Mouse (Mus musculus): Measurements from ENCODE around the gene Gm20498. TPM values are rescaled to one million over a fixed set of nuclear protein-coding genes. Genes with fewer than 3 reads are reported as not detected.

Gene Gm20498
- total and polyA plus RNA-seq, 3 experiments, result 41.5 to 46.2 TPM; not detected in 1

GRCm38 (mm10) chr12:81333841-81334240, 198.9 kb downstream of the Gm20498 start:
- TF ChIP-seq ZNF384 (IDR thresholded peaks at IDR 0.05; ENCODE audit: low read depth, low read length) (no peak), E2F4 (IDR thresholded peaks at IDR 0.05; ENCODE audit: borderline replicate concordance, low read depth, low read length) (no peak), TCF12 (IDR thresholded peaks at IDR 0.05; ENCODE audit: low read depth, low read length) (no peak), POLR2AphosphoS5 (IDR thresholded peaks at IDR 0.05; ENCODE audit: borderline replicate concordance, low read depth, low read length) (no peak), POLR2AphosphoS2 (IDR thresholded peaks at IDR 0.05; ENCODE audit: low read length) (no peak), RAD21 (IDR thresholded peaks at IDR 0.05; ENCODE audit: low read depth, low read length) (no peak), ZMIZ1 (IDR thresholded peaks at IDR 0.05; ENCODE audit: low read depth, low read length) (no peak), TAL1 (IDR thresholded peaks at IDR 0.05; ENCODE audit: low read length) (no peak), SIN3A (IDR thresholded peaks at IDR 0.05; ENCODE audit: low read length) (no peak), MAFK (IDR thresholded peaks at IDR 0.05; ENCODE audit: borderline replicate concordance, low read depth, low read length) (no peak), POLR2A (IDR thresholded peaks at IDR 0.05; ENCODE audit: control insufficient read depth in 1 of 2, insufficient read depth in 1 of 2, low read depth in 1 of 2, low read length in 2 of 2, poor library complexity in 1 of 2) (no peak), CHD2 (IDR thresholded peaks at IDR 0.05; ENCODE audit: low read length) (no peak), GABPA (IDR thresholded peaks at IDR 0.05; ENCODE audit: low read depth, low read length) (no peak), ETS1 (IDR thresholded peaks at IDR 0.05; ENCODE audit: low read depth, low read length) (no peak), ELF1 (IDR thresholded peaks at IDR 0.05; ENCODE audit: low read depth, low read length) (no peak), RCOR1 (IDR thresholded peaks at IDR 0.05; ENCODE audit: low read depth, low read length) (no peak), NELFE (IDR thresholded peaks at IDR 0.05; ENCODE audit: low read depth, low read length) (no peak), MAZ (IDR thresholded peaks at IDR 0.05; ENCODE audit: low read depth, low read length) (no peak)
- no peaks in the 10 kb centered on the region for H3K4me1 ChIP-seq (ENCODE audit: control insufficient read depth in 1 of 2, insufficient read depth in 2 of 2, low read length in 2 of 2)
- DNase-seq (ENCODE audit: low read depth, low spot score), result no peak
- H3K4me3 ChIP-seq (ENCODE audit: control insufficient read depth in 1 of 2, insufficient read depth in 1 of 2, low read depth in 2 of 2, low read length in 2 of 2), result no peak overlapping the region
- H3K79me2 ChIP-seq (ENCODE audit: control insufficient read depth, insufficient read depth, low read length, poor library complexity), result no peaks in the 10 kb centered on the region
- no peak overlapping the region for H3K27ac ChIP-seq (ENCODE audit: control insufficient read depth, low read depth, low read length)
- no peaks in the 10 kb centered on the region for H3K36me3 ChIP-seq (ENCODE audit: control insufficient read depth in 1 of 2, insufficient read depth in 2 of 2, low read length in 2 of 2)
- peaks cover 0 to 3% of the 10 kb centered on the region in 2 experiments; a peak in 3 of 4 replicates for H3K27me3 ChIP-seq (ENCODE audit: control insufficient read depth in 1 of 2, insufficient read depth in 2 of 2, low read length in 2 of 2)
- no peak overlapping the region for H3K9ac ChIP-seq (ENCODE audit: control insufficient read depth, low read depth, low read length, poor library complexity, severe bottlenecking)
- H3K9me3 ChIP-seq (replicated peaks; ENCODE audit: insufficient read depth, low read length), result no peaks in the 10 kb centered on the region

- Histone ChIP-seq H3K36me3 (ENCODE audit: control insufficient read depth in 1 of 2, insufficient read depth in 2 of 2, low read length in 2 of 2) (no peaks in the 10 kb centered on the region), H3K27ac (ENCODE audit: control insufficient read depth, low read depth, low read length) (no peak within 1 kb of the TSS), H3K9ac (ENCODE audit: control insufficient read depth, low read depth, low read length, poor library complexity, severe bottlenecking) (no peak within 1 kb of the TSS), H3K4me1 (ENCODE audit: control insufficient read depth in 1 of 2, insufficient read depth in 2 of 2, low read length in 2 of 2) (no peaks in the 10 kb centered on the region), H3K4me3 (ENCODE audit: control insufficient read depth in 1 of 2, insufficient read depth in 1 of 2, low read depth in 2 of 2, low read length in 2 of 2) (no peak within 1 kb of the TSS), H3K79me2 (ENCODE audit: control insufficient read depth, insufficient read depth, low read length, poor library complexity) (no peaks in the 10 kb centered on the region), H3K27me3 (ENCODE audit: control insufficient read depth in 1 of 2, insufficient read depth in 2 of 2, low read length in 2 of 2) (peaks cover 0 to 3% of the 10 kb centered on the region in 2 experiments; a peak in 3 of 4 replicates), H3K9me3 (replicated peaks; ENCODE audit: insufficient read depth, low read length) (no peaks in the 10 kb centered on the region)
- no peak for TF ChIP-seq USF2 (IDR thresholded peaks at IDR 0.05; ENCODE audit: borderline replicate concordance in 1 of 2, insufficient read depth in 1 of 2, low read depth in 1 of 2, low read length in 2 of 2)
- TF ChIP-seq MAFK (IDR thresholded peaks at IDR 0.05; ENCODE audit: borderline replicate concordance, low read depth, low read length), result no peak
- no peak for TF ChIP-seq EP300 (IDR thresholded peaks at IDR 0.05; ENCODE audit: low read depth in 1 of 2, low read length in 2 of 2)
- no peak for TF ChIP-seq JUND (IDR thresholded peaks at IDR 0.05; ENCODE audit: low read depth, low read length)
- no peak for TF ChIP-seq ZMIZ1 (IDR thresholded peaks at IDR 0.05; ENCODE audit: low read depth, low read length)
- no peak for TF ChIP-seq TAL1 (IDR thresholded peaks at IDR 0.05; ENCODE audit: low read length)
- no peak for TF ChIP-seq ETS1 (IDR thresholded peaks at IDR 0.05; ENCODE audit: low read depth, low read length)
- no peak for TF ChIP-seq KAT2A (conservative IDR thresholded peaks at IDR 0.05; ENCODE audit: low read depth, low read length)
- no peak for TF ChIP-seq POLR2AphosphoS5 (IDR thresholded peaks at IDR 0.05; ENCODE audit: borderline replicate concordance, low read depth, low read length)
- no peak for TF ChIP-seq HCFC1 (IDR thresholded peaks at IDR 0.05; ENCODE audit: low read depth, low read length)
- no peak for TF ChIP-seq MYB (IDR thresholded peaks at IDR 0.05; ENCODE audit: low read depth, low read length)
- TF ChIP-seq ZKSCAN1 (IDR thresholded peaks at IDR 0.05; ENCODE audit: low read depth, low read length), result no peak
- no peak for DNase-seq (ENCODE audit: low read depth, low spot score)
Measured at GRCm38 (mm10) chr12:81332875-81333421, 199.8 kb downstream of the Gm20498 start, which contains the start of gene Slc8a3. TSS of gene Slc8a3 (minus strand) at chr12:81333180.
